Mouse (Mus musculus) gastrocnemius, postnatal 10 days (tissue): ENCODE measurements around the gene Gdpd5. TPM values are rescaled to one million over a fixed set of nuclear protein-coding genes. Genes with fewer than 3 reads are reported as not detected.
"Not testable (repeated sequence)": the region's sequence is repeated elsewhere in the genome, so short reads cannot be mapped to it uniquely, and the experiment has no call there.

Experiments used
- DNase-seq: peaks from one replicate; pipeline ENCODE4 v3.0.0; 2021; ENCODE audit warnings: mixed read lengths
- total RNA-seq, 2 experiments: library from RNA; stranded (reverse); gene quantifications; 2 replicates each; pipeline ENCODE4 v1.2.3; 2021

Gene Gdpd5
- total RNA-seq, 2 experiments from 2014 or later = 8.2 to 9.8 TPM

DNA sequence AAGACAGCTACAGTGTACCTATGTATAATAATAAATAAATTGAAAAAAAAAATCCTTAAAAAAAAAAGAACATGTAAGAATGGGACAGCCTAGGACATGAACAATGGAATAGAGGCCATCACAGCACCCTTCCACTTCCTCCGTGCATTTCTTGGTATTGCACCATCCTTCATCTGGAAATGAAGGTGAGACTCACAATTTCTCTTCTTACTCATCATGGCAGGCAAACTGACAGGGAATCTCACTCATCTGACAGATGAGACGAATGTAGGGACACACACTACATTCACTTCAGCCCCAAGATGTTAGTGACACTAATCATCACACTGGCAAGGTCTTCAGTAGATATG, 94.3 kb downstream of the Gdpd5 start:
- DNase-seq = no peak

- DNase-seq = no peak
These were observed 95.4 kb downstream of the Gdpd5 start for GRCm38 (mm10) chr7:99476558-99477114.

DNA sequence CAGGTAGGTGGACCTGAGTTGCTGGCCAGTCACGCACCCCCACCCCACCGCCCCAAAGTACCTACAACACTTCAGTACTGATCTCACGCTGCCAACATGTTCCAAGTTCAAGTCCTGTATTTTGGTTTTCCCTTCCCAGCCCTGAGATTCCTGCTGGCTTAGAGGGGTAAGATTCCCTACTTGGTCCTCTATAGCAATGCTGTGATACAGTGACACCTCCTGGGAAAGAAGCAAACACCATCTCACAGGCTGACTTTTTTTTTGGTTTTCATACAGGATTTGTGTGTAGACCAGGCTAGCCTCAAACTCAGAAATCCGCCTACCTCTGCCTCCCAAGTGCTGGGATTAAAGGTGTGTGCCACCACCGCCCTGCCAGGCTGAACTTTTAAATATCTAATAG, 96.0 kb downstream of the Gdpd5 start:
- DNase-seq = no peak

DNA sequence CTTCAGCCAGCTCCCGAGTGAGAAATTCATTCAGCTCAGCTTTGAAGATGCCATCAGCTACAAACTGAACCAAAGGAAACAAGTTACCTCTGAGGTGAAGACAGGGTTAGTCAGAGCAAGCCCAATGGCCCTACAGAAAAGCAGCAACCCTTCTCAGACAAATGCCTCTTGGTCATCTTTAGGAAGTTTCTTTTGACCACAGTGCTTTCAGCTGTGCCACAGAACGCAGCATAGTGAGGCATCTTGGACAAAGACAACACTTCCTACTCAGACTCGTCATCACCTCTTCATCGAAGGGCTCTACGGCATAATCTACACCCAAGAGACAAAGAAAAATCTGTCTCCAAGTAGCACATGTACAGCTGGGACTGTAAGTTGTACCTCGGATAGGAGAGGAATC, 101.4 kb downstream of the Gdpd5 start:
- no peak for DNase-seq

- DNase-seq = peak; percentile 87
These were observed 102.2 kb downstream of the Gdpd5 start, which contains the start of gene Rps3 for GRCm38 (mm10) chr7:99483271-99483923. TSS of gene Rps3 (minus strand) at chr7:99483738.

GRCm38 (mm10) chr7:99483924-99484319, 102.7 kb downstream of the Gdpd5 start:
- no peak for DNase-seq

DNA sequence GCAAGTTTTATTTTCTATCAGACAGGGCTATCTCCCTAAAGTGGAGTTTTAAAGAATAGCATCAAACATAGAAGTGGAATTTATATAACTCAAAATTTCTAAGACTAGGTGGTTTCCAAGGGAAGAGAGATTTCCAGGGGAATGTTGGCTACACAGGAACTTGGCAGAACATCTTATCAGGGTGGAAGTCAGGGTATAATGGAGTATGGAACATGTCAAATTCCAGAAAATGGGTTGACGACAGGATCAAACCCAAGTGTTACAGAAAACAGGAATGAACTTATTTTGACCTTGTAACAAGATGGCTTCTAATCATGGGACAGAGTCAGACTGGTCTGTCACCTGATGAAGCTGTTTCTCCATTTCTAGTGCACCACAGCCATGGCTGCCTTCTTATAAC, 103.5 kb downstream of the Gdpd5 start:
- DNase-seq = no peak

GRCm38 (mm10) chr7:99489708-99490107, 108.5 kb downstream of the Gdpd5 start:
- no peak for DNase-seq

DNA sequence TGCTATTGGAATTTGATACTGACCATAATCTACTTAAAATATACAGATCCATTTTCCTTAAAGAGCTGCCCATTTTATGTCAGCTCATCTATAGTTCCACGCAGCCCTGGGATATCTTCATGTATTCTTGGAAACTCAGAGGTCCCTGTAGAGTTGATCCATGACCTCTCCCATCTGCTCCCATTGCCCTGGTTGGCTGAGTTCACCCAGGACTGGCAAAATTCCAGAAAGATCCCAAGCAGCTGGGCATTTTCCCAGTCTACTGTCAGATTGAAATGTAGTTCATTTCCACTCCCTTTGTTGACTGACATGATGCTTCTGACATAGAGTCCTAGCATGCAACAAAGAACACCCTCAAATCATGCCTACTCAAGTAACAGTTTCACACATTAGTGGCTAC, 117.9 kb downstream of the Gdpd5 start:
- DNase-seq = no peak

DNA sequence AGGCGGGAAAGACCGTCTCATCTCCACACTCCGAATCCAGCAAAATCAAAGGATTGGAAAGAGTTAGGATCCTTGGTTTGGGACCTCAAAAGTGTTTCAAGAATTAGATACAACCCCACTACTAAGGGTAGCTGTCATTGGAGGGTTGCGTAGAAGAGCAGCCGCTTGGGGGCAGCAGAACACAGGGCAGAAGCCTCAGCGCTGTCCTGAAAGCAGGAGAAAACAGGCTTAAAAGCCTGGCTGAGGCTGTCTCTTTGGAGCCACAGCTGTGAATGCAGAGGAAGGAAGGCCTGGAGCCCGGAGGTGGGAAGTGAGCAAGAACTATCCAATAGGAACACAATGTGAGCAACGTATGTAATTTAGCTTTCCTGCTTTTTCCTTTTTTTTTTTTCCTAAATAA, 119.0 kb downstream of the Gdpd5 start:
- DNase-seq = peak; percentile 84

DNA sequence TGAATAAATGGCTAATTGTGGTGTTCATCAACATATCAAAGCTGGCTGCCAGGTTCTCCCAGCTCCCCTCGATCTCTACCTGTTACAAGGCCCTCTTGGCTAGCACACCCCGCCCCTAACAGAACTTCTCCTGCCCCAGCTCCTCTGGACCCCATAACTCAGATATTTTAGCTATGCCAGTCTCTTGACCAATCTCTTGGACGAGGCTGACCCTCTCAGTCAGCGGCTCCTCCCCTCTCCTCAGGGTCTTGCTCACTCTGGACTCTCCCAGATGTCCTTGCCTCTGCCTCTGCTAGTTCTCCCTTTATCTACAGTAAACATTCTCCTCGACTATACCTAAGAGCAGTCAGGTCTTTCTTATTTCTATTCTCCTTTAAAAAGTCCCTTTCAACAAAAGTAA, 119.4 kb downstream of the Gdpd5 start:
- no peak for DNase-seq

DNA sequence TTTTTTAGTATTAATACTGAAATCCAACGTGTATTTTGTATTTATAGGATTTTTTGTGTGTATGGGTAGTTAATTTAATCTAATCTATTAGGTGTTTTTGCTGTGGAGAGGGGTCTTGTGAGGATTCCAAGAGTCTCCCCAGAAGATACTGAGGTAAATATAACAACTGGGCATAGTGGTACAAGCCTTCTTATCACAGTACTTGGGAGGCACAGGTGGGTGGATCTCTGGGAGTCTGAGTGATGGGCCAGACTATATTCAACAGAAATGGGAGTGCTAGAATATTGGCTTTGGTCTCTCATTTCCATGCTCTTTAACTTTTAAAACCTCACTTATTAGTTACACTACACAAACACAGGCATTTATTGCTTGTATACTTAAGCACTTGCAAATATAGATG, 119.9 kb downstream of the Gdpd5 start:
- no peak for DNase-seq

DNA sequence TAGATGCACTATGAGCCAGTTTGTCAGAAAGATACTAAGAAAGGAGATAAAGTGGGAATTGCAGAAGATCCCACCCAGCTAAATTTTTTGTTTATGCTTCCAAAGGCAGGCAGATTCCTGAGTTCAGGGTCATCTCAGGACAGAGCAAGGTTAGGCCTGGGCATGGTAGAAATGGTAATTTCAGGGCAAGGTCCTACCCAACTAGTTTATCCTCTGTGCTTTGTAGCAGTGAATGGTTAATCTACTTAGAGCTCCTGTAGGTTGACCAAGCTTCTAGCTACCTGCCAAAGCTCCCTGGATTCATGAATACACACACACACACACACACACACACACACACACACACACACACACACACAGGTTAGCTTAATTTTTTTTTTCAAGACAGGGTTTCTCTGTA, 123.3 kb downstream of the Gdpd5 start:
- DNase-seq = no peak

GRCm38 (mm10) chr7:99508187-99508586, 127.0 kb downstream of the Gdpd5 start:
- not testable (repeated sequence) for DNase-seq

GRCm38 (mm10) chr7:99510087-99510501, 128.9 kb downstream of the Gdpd5 start:
- DNase-seq = peak; percentile 71

Other genes with a start within 250 kb of the Gdpd5 start
- 10 to 100 TPM; 18.4 to 25.0 TPM for gene Uvrag, start 240.3 kb upstream of the Gdpd5 start, total RNA-seq
- 10 to 100 TPM; 11.4 to 15.6 TPM for gene Dgat2, start 198.7 kb upstream of the Gdpd5 start, total RNA-seq
- gene Mogat2, start 142.8 kb upstream of the Gdpd5 start, total RNA-seq = under 1 TPM in 1 of 2 experiments, not detected in 1; 0.41 TPM
- gene Map6, start 114.0 kb upstream of the Gdpd5 start, total RNA-seq = 1 to 10 TPM; 5.6 to 7.0 TPM
- 100 to 1,000 TPM; 292 to 416 TPM for gene Serpinh1, start 28.2 kb upstream of the Gdpd5 start, total RNA-seq
- gene Klhl35, start 84.6 kb downstream of the Gdpd5 start, total RNA-seq = under 1 TPM; 0.14 to 0.38 TPM
- gene Rps3, start 102.3 kb downstream of the Gdpd5 start, total RNA-seq = 100 to 1,000 TPM; 362 to 382 TPM
- 10 to 100 TPM; 21.4 to 26.2 TPM for gene Arrb1, start 154.1 kb downstream of the Gdpd5 start, total RNA-seq
- 10 to 100 TPM; 36.4 to 42.1 TPM for gene Tpbgl, start 245.7 kb downstream of the Gdpd5 start, total RNA-seq